Mouse (Mus musculus) adrenal gland, postnatal 36 days (tissue): ENCODE measurements around the gene Ltbp1. TPM values are rescaled to one million over a fixed set of nuclear protein-coding genes. Genes with fewer than 3 reads are reported as not detected.

Experiments used
- DNase-seq, 2 experiments: peaks; one replicate each; pipeline ENCODE4 v3.0.0; 2021; ENCODE audit warnings: mixed read lengths in 1 of 2
- total RNA-seq, 2 experiments: library from RNA; stranded (reverse); gene quantifications; 2 replicates each; pipeline ENCODE4 v1.2.3; 2021

Gene Ltbp1
- total RNA-seq, 2 experiments from 2014 or later: 12.9 to 15.5 TPM

GRCm38 (mm10) chr17:75440619-75441018 is 435.3 kb downstream of the Ltbp1 start:
- DNase-seq: no peak

GRCm38 (mm10) chr17:75441260-75441830 is 436.0 kb downstream of the Ltbp1 start:
- DNase-seq: no peak
